Mouse (Mus musculus) midbrain, postnatal 0 days (tissue): ENCODE results near the gene Tpcn2. TPM values are rescaled to one million over a fixed set of nuclear protein-coding genes. Genes with fewer than 3 reads are reported as not detected.

ENCODE experiments used
- ATAC-seq: fragments of 200-750 bp; cut with Nextera tagmentation; 2 replicates; pipeline ENCODE4 v1.8.0; 2017; ENCODE audit warnings: moderate number of reproducible peaks, mild to moderate bottlenecking, moderate TSS enrichment, moderate library complexity; ENCODE audit not compliant: low FRiP score
- DNase-seq: peaks from one replicate; pipeline ENCODE4 v3.0.0-alpha.2; 2015; ENCODE audit warnings: low spot score
- H3K27ac ChIP-seq: fragments of 300-500 bp; sonication (generic); 2 replicates; pipeline ENCODE4 v1.5.1; 2014; ENCODE audit warnings: low read depth, mild to moderate bottlenecking, low read length, mixed read lengths
- H3K27me3 ChIP-seq: fragments of 300-500 bp; sonication (generic); 2 replicates; pipeline ENCODE4 v1.6.1; 2014; ENCODE audit warnings: low read length, control low read depth, mixed read lengths; ENCODE audit not compliant: insufficient read depth
- H3K36me3 ChIP-seq: fragments of 300-500 bp; sonication (generic); 2 replicates; pipeline ENCODE4 v1.6.1; 2014; ENCODE audit warnings: low read length, control low read depth, mixed read lengths; ENCODE audit not compliant: insufficient read depth
- H3K4me1 ChIP-seq: fragments of 300-500 bp; sonication (generic); 2 replicates; pipeline ENCODE4 v1.6.1; 2014; ENCODE audit warnings: mild to moderate bottlenecking, control low read depth, antibody characterized with exemption, low read length, mixed read lengths; ENCODE audit not compliant: insufficient read depth
- H3K4me2 ChIP-seq: fragments of 300-500 bp; sonication (generic); 2 replicates; pipeline ENCODE4 v1.6.1; 2014; ENCODE audit warnings: low read depth, mild to moderate bottlenecking, low read length, mixed read lengths; ENCODE audit not compliant: poor library complexity, severe bottlenecking
- H3K4me3 ChIP-seq: fragments of 300-500 bp; sonication (generic); 2 replicates; pipeline ENCODE4 v1.5.1; 2014; ENCODE audit warnings: low read depth, mild to moderate bottlenecking, low read length, moderate library complexity
- H3K9ac ChIP-seq: fragments of 300-500 bp; sonication (generic); replicated peaks from 2 replicates; pipeline ENCODE4 v1.6.1; 2014; ENCODE audit warnings: mild to moderate bottlenecking, low read length, moderate library complexity, mixed read lengths; ENCODE audit not compliant: poor library complexity, severe bottlenecking
- H3K9me3 ChIP-seq: fragments of 300-500 bp; sonication (generic); 2 replicates; pipeline ENCODE4 v1.6.1; 2016; ENCODE audit warnings: low read length, control low read depth
- CTCF ChIP-seq: IDR thresholded peaks from 2 replicates; pipeline ENCODE4 v1.5.1; 2016; ENCODE audit warnings: antibody characterized with exemption, mild to moderate bottlenecking
- WGBS: fragments of 180-500 bp; shearing (Covaris S2); extraction: QIAGEN DNeasy Blood & Tissue Kit; methylation state at CpG from one replicate; pipeline ENCODE4 v1.1.7; 2014; 5-methylcytosine and 5-hydroxymethylcytosine counted together
- polyA plus RNA-seq: library from polyadenylated mRNA; unstranded; fragments of >200 nt; fragmentation: Nextera tagmentation; extraction: Ambion mirVana; gene quantifications from 2 replicates; pipeline ENCODE4 v1.2.1, GENCODE M21; 2015
- total RNA-seq: library from RNA; depleted of rRNA; stranded (reverse); fragments of >200 nt; gene quantifications from 2 replicates; pipeline ENCODE4 v1.2.3, GENCODE M21; 2014; rRNA removed

Gene Tpcn2
- total and polyA plus RNA-seq, 2 experiments from 2014 or later = 1.5 to 2.8 TPM

- no peaks in the 10 kb centered on the region for H3K9me3 ChIP-seq
- TF ChIP-seq CTCF = no peak
- ATAC-seq (no peak), DNase-seq (no peak)
- no peak overlapping the region for H3K9ac ChIP-seq
- no peak overlapping the region for H3K4me2 ChIP-seq
- H3K4me3 ChIP-seq = no peak overlapping the region
- 94% methylated on average over 3 of the region's 3 CpGs for WGBS
- no peaks in the 10 kb centered on the region for H3K27me3 ChIP-seq
- no peaks in the 10 kb centered on the region for H3K4me1 ChIP-seq
- no peaks in the 10 kb centered on the region for H3K36me3 ChIP-seq
- H3K27ac ChIP-seq = no peak overlapping the region
These were observed 144.2 kb downstream of the Tpcn2 start for GRCm38 (mm10) chr7:145139576-145139975.

- DNase-seq (no peak), ATAC-seq (no peak)
- WGBS = 78% methylated on average over 1 of the region's 1 CpGs
- H3K27ac ChIP-seq = no peak overlapping the region
- H3K4me3 ChIP-seq = no peak overlapping the region
- H3K4me1 ChIP-seq = no peaks in the 10 kb centered on the region
- no peaks in the 10 kb centered on the region for H3K27me3 ChIP-seq
- no peaks in the 10 kb centered on the region for H3K36me3 ChIP-seq
- no peaks in the 10 kb centered on the region for H3K9me3 ChIP-seq
- no peak overlapping the region for H3K4me2 ChIP-seq
- no peak overlapping the region for H3K9ac ChIP-seq
- TF ChIP-seq CTCF = no peak
These were observed 144.7 kb downstream of the Tpcn2 start for GRCm38 (mm10) chr7:145139100-145139499.

GRCm38 (mm10) chr7:145137871-145138270 lies 145.9 kb downstream of the Tpcn2 start:
- no peak overlapping the region for H3K4me2 ChIP-seq
- 95% methylated on average over 1 of the region's 1 CpGs for WGBS
- TF ChIP-seq CTCF = no peak
- H3K4me3 ChIP-seq = no peak overlapping the region
- no peaks in the 10 kb centered on the region for H3K4me1 ChIP-seq
- no peak for ATAC-seq
- no peaks in the 10 kb centered on the region for H3K27me3 ChIP-seq
- H3K27ac ChIP-seq = no peak overlapping the region
- H3K36me3 ChIP-seq = no peaks in the 10 kb centered on the region
- H3K9ac ChIP-seq = no peak overlapping the region
- DNase-seq = no peak
- no peaks in the 10 kb centered on the region for H3K9me3 ChIP-seq

- H3K4me1 ChIP-seq = no peaks in the 10 kb centered on the region
- H3K4me3 ChIP-seq = no peak overlapping the region
- 91% methylated on average over 4 of the region's 4 CpGs for WGBS
- H3K36me3 ChIP-seq = no peaks in the 10 kb centered on the region
- no peaks in the 10 kb centered on the region for H3K9me3 ChIP-seq
- H3K27ac ChIP-seq = no peak overlapping the region
- DNase-seq = no peak
- no peak for ATAC-seq
- no peak overlapping the region for H3K9ac ChIP-seq
- H3K4me2 ChIP-seq = no peak overlapping the region
- no peaks in the 10 kb centered on the region for H3K27me3 ChIP-seq
- no peak for TF ChIP-seq CTCF
These were observed 147.0 kb downstream of the Tpcn2 start for GRCm38 (mm10) chr7:145136831-145137230.

Other genes starting within 250 kb of the Tpcn2 start
- 0.71 TPM in 1 of 2 replicates, not detected in the other for gene 1810010D01Rik, start 75.9 kb downstream of the Tpcn2 start, total RNA-seq
- not detected in 2 replicates for gene 1810010D01Rik, start 75.9 kb downstream of the Tpcn2 start, polyA plus RNA-seq
- 5.5 and 6.8 TPM in 2 replicates for gene Mrgprf, start 16.8 kb upstream of the Tpcn2 start, total RNA-seq
- 4.6 and 5.0 TPM in 2 replicates for gene Mrgprf, start 16.8 kb upstream of the Tpcn2 start, polyA plus RNA-seq
- not detected in 2 replicates for gene Mrgprd, start 30.8 kb upstream of the Tpcn2 start, total RNA-seq
- gene Mrgprd, start 30.8 kb upstream of the Tpcn2 start, polyA plus RNA-seq = not detected in 2 replicates